Mouse (Mus musculus) myocyte (in vitro differentiated cells): Measurements from ENCODE around the gene Zfyve16.

Experiments used
- MAX ChIP-seq: IDR thresholded peaks from one replicate; pipeline ENCODE4 v1.6.1; 2011; ENCODE audit warnings: low read depth, mild to moderate bottlenecking, control low read depth
- MYOD1 ChIP-seq, 3 experiments: IDR thresholded peaks; one replicate each; pipeline ENCODE4 v1.6.1; 2011; ENCODE audit warnings: control low read depth in 2 of 3, low read depth in 2 of 3, mild to moderate bottlenecking in 2 of 3, moderate library complexity in 1 of 3; ENCODE audit not compliant: insufficient read length in 2 of 3, control insufficient read depth in 1 of 3

DNA sequence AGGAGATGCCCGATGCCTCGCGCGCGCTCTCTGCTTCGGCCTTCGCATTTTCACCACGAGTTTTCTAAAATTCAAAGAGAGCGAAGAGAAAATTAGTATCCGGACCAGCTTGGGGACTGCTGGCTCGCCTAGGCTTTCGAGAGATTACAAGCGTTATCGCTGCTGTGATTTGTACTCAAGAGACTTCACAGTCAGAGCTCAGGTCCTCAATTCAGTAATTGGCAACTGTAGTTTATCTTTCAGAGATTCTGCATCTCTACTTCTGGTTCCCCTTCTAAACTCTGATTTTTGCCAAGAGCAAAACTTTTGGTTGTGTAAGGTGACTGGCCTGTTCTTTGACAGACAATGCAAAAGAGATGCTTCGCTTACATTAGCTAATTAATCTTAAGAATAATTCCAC, 569 bp upstream of the Zfyve16 start:
- TF ChIP-seq MAX, result no peak
- no peak for TF ChIP-seq MYOD1 (IDR thresholded peaks at IDR 0.05; ENCODE audit: control insufficient read depth in 1 of 3, insufficient read length in 2 of 3, low read depth in 2 of 3)
